In genomic region chr19:5424782-5425741, GRCm38 (mm10) we compare ENCODE assay signal across 8 mouse cellular contexts. TPM values are rescaled to one million over a fixed set of nuclear protein-coding genes. Genes with fewer than 3 reads are reported as not detected.
DNase-seq lines count a peak whose midpoint lies in the region; ATAC-seq lines count a peak whose summit lies in the region.

Drap1 (minus strand) TSS chr19:5424979.
AI837181 (plus strand) TSS chr19:5425144.

- peak within 1 kb of the TSS; percentile 100 for H3K4me3 ChIP-seq in megakaryocyte, embryonic 14.5 days (replicated peaks)

- peak; percentile 71 for ATAC-seq in common myeloid progenitor, adult 5-6 weeks (replicated peaks; ENCODE audit: low read depth, poor library complexity, severe bottlenecking)

- peaks cover 65% of the 10 kb centered on the region for H3K4me1 ChIP-seq in megakaryocyte, embryonic 14.5 days

- peaks cover 60% of the 10 kb centered on the region for H3K36me3 ChIP-seq in megakaryocyte, embryonic 14.5 days (replicated peaks; ENCODE audit: low read length)

- H3K27me3 ChIP-seq in megakaryocyte, embryonic 14.5 days (replicated peaks): no peaks in the 10 kb centered on the region

- DNase-seq in ZHBTc4 (ENCODE audit: low read depth, low spot score): peak; percentile 98
- peak; percentile 86 to 89 for DNase-seq in gastrocnemius, adult 8-10 months (ENCODE audit: low spot score in 2 of 2)
- DNase-seq in hindlimb bud, embryonic 11.5 days (ENCODE audit: extremely low spot score, low read depth, low spot score): peak; percentile 89
- peak; percentile 76 to 93 for DNase-seq in left cerebral cortex, adult 8-10 months (ENCODE audit: low spot score in 2 of 2)
- peak; percentile 96 to 97 for DNase-seq in right cerebral cortex, postnatal 10 days (ENCODE audit: low spot score in 2 of 2)
- peak; percentile 93 for DNase-seq in urinary bladder, postnatal 25 days (ENCODE audit: low spot score)

- H3K9me3 ChIP-seq in megakaryocyte, embryonic 14.5 days: no peaks in the 10 kb centered on the region

RNA-seq across cellular contexts. Expression of gene Drap1, which starts in this region (rescaled TPM):
- total RNA-seq in common myeloid progenitor, adult 5-6 weeks (2017): 112 and 125 TPM in 2 replicates
- total RNA-seq in gastrocnemius, adult 8-10 months (2022): 100 to 1,000 TPM; 727 to 752 (median 743) TPM
- total RNA-seq in left cerebral cortex, adult 8-10 months (2022): 100 to 1,000 TPM; 253 to 272 (median 266) TPM
- polyA plus RNA-seq in megakaryocyte, embryonic 14.5 days (2012; ENCODE audit: insufficient read depth, low replicate concordance): 369 and 449 TPM in 2 replicates

RNA-seq across cellular contexts. Expression of gene AI837181, which starts in this region (rescaled TPM):
- total RNA-seq in common myeloid progenitor, adult 5-6 weeks (2017): 9.2 and 10.3 TPM in 2 replicates
- total RNA-seq in gastrocnemius, adult 8-10 months (2022): 10 to 100 TPM; 33.7 to 38.3 (median 35.8) TPM
- 10 to 100 TPM; 70.4 to 79.1 (median 75.0) TPM for total RNA-seq in left cerebral cortex, adult 8-10 months (2022)
- 100 and 136 TPM in 2 replicates for polyA plus RNA-seq in megakaryocyte, embryonic 14.5 days (2012; ENCODE audit: insufficient read depth, low replicate concordance)

Comparison
In these comparisons a context has a peak if more than half of its experiments do, and no peak if none do; other contexts are left out.
1. Peak in every context shown above with its lines: DNase-seq, ATAC-seq and H3K4me3 ChIP-seq.